Mouse (Mus musculus) midbrain, embryonic 15.5 days (tissue): ENCODE data around the gene Odf3. TPM values are rescaled to one million over a fixed set of nuclear protein-coding genes. Genes with fewer than 3 reads are reported as not detected.

Source experiments
- ATAC-seq: fragments of 200-750 bp; cut with Nextera tagmentation; replicated peaks from 2 replicates; pipeline ENCODE4 v1.8.0; 2017; ENCODE audit warnings: moderate TSS enrichment
- H3K27ac ChIP-seq: fragments of 300-500 bp; sonication (generic); 2 replicates; pipeline ENCODE4 v1.5.1; 2015; ENCODE audit warnings: mild to moderate bottlenecking, inconsistent platforms
- H3K27me3 ChIP-seq: fragments of 300-500 bp; sonication (generic); replicated peaks from 2 replicates; pipeline ENCODE4 v1.6.1; 2015; ENCODE audit warnings: inconsistent platforms
- H3K36me3 ChIP-seq: fragments of 300-500 bp; sonication (generic); replicated peaks from 2 replicates; pipeline ENCODE4 v1.6.1; 2015; ENCODE audit warnings: inconsistent platforms
- H3K4me1 ChIP-seq: fragments of 300-500 bp; sonication (generic); 2 replicates; pipeline ENCODE4 v1.6.1; 2015; ENCODE audit warnings: inconsistent platforms
- H3K4me2 ChIP-seq: fragments of 300-500 bp; sonication (generic); 2 replicates; pipeline ENCODE4 v1.6.1; 2015; ENCODE audit warnings: inconsistent platforms, mild to moderate bottlenecking, moderate library complexity
- H3K4me3 ChIP-seq: fragments of 300-500 bp; sonication (generic); 2 replicates; pipeline ENCODE4 v1.5.1; 2015; ENCODE audit warnings: mild to moderate bottlenecking, inconsistent platforms
- H3K9ac ChIP-seq: fragments of 300-500 bp; sonication (generic); 2 replicates; pipeline ENCODE4 v1.6.1; 2015; ENCODE audit warnings: mild to moderate bottlenecking, inconsistent platforms
- H3K9me3 ChIP-seq: fragments of 300-500 bp; sonication (generic); 2 replicates; pipeline ENCODE4 v1.6.1; 2016; ENCODE audit warnings: inconsistent platforms
- WGBS: fragments of 180-500 bp; shearing (Covaris S2); methylation state at CpG from one replicate; pipeline ENCODE4 v1.1.7; 2015; ENCODE audit warnings: mixed read lengths; 5-methylcytosine and 5-hydroxymethylcytosine counted together
- polyA plus RNA-seq: library from polyadenylated mRNA; unstranded; fragments of >200 nt; fragmentation: Nextera tagmentation; extraction: Ambion mirVana; gene quantifications from 2 replicates; pipeline ENCODE4 v1.2.1, GENCODE M21; 2015

Gene Odf3
- not detected in 2 replicates for polyA plus RNA-seq

GRCm38 (mm10) chr7:140847755-140848580 lies at the start of gene Odf3:
Odf3 (plus strand) TSS chr7:140847805.
- H3K27ac ChIP-seq, result no peak within 1 kb of the TSS
- H3K9ac ChIP-seq, result no peak within 1 kb of the TSS
- H3K4me1 ChIP-seq, result no peaks in the 10 kb centered on the region
- peaks cover 3% of the 10 kb centered on the region; the same call in 1 of the 2 replicates for H3K36me3 ChIP-seq
- 66% methylated on average over 11 of the region's 11 CpGs for WGBS
- no peak for ATAC-seq
- H3K9me3 ChIP-seq, result no peaks in the 10 kb centered on the region
- H3K4me3 ChIP-seq, result no peak within 1 kb of the TSS
- H3K27me3 ChIP-seq, result peaks cover 11% of the 10 kb centered on the region; the same call in 1 of the 2 replicates
- H3K4me2 ChIP-seq, result no peak within 1 kb of the TSS

- Histone ChIP-seq H3K9me3 (no peaks in the 10 kb centered on the region), H3K4me2 (no peak overlapping the region), H3K27ac (no peak overlapping the region), H3K36me3 (no peaks in the 10 kb centered on the region), H3K9ac (no peak overlapping the region), H3K4me3 (no peak overlapping the region), H3K4me1 (no peaks in the 10 kb centered on the region), H3K27me3 (no peaks in the 10 kb centered on the region)
- 74% methylated on average over 2 of the region's 2 CpGs for WGBS
- ATAC-seq, result no peak
Measured at GRCm38 (mm10) chr7:140798212-140798611, 49.4 kb upstream of the Odf3 start.

DNA sequence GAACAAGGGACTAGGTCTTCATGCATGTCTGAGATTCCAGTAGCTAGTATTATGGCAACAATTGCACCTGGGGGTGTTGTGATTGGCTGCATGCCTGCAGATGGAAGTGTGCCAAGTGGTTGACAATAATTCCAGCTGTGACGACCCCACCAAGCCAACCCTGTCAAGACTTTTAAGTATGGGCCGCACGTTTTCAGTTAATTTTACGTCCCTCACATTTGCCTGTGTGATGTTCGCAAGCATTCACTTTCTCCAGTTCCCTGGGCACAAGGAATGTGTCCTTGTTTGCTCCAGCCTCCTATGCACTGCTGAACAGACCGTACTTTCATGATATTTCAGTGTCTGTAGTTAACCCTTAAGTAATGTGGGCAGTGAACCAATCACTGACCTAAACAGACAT lies 45.0 kb upstream of the Odf3 start:
- Histone ChIP-seq H3K4me2 (no peak overlapping the region), H3K27me3 (no peaks in the 10 kb centered on the region), H3K9ac (no peak overlapping the region), H3K9me3 (no peaks in the 10 kb centered on the region), H3K4me3 (no peak overlapping the region), H3K36me3 (peaks cover 8% of the 10 kb centered on the region; the same call in 1 of the 2 replicates), H3K4me1 (no peaks in the 10 kb centered on the region), H3K27ac (no peak overlapping the region)
- WGBS, result 75% methylated on average over 6 of the region's 6 CpGs
- no peak for ATAC-seq

GRCm38 (mm10) chr7:140805704-140806103 lies 41.9 kb upstream of the Odf3 start:
- H3K9me3 ChIP-seq, result no peaks in the 10 kb centered on the region
- no peak overlapping the region for H3K9ac ChIP-seq
- no peak overlapping the region for H3K4me2 ChIP-seq
- 20% methylated on average over 1 of the region's 1 CpGs for WGBS
- peaks cover 15% of the 10 kb centered on the region for H3K36me3 ChIP-seq
- H3K4me1 ChIP-seq, result no peaks in the 10 kb centered on the region
- ATAC-seq, result peak; percentile 38; the same call in 1 of the 2 replicates
- H3K27me3 ChIP-seq, result no peaks in the 10 kb centered on the region
- no peak overlapping the region for H3K4me3 ChIP-seq
- H3K27ac ChIP-seq, result no peak overlapping the region

DNA sequence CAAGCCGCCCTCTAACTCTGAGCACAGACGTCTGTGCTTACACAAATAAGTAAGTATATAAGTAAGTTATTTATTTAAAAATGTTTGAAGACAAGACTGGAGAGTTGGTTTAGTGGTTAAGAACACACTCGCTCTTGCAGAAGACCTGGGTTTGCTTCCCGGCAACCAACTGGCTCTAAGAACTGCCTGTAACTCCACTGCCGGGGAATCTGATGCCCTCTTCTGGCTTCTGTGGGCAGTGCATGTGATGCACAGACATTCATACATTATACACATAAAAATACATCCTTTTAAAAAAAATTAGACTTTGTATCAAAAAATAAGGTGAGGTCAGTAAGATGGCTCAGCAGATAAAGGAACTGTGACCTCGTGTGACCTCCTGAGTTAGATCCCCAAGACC lies 37.1 kb upstream of the Odf3 start:
- Histone ChIP-seq H3K4me2 (no peak overlapping the region), H3K4me3 (no peak overlapping the region), H3K27ac (no peak overlapping the region), H3K4me1 (no peaks in the 10 kb centered on the region), H3K9me3 (no peaks in the 10 kb centered on the region), H3K27me3 (no peaks in the 10 kb centered on the region), H3K9ac (no peak overlapping the region), H3K36me3 (peaks cover 38% of the 10 kb centered on the region)
- 94% methylated on average over 6 of the region's 6 CpGs for WGBS
- ATAC-seq, result no peak

GRCm38 (mm10) chr7:140811714-140812113 lies 35.9 kb upstream of the Odf3 start:
- ATAC-seq, result no peak
- H3K9ac ChIP-seq, result no peak overlapping the region
- H3K36me3 ChIP-seq, result peaks cover 37% of the 10 kb centered on the region
- no peaks in the 10 kb centered on the region for H3K9me3 ChIP-seq
- no peak overlapping the region for H3K4me3 ChIP-seq
- H3K4me2 ChIP-seq, result no peak overlapping the region
- no peak overlapping the region for H3K27ac ChIP-seq
- no peaks in the 10 kb centered on the region for H3K27me3 ChIP-seq
- H3K4me1 ChIP-seq, result no peaks in the 10 kb centered on the region; the same call in 1 of the 2 replicates
- WGBS, result 75% methylated on average over 13 of the region's 13 CpGs

DNA sequence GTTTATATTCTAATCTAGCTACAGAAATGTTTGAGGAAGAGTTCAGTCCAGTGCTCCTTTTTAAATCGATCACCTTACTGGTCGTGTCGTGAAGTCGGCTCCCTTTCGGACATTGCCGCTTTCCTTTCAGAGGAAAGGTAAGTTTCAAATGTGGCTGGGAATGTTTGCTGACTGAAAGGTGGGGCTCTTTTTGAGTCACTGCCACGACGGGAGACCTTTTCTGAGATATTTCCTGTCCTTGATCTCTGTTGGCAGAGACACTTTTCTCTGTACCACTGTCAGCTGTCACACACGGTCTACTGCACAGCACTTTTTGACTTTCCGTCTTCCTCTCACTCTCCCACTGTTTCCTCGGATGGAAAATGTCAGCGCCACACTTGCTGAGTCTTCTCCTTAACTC lies 34.8 kb upstream of the Odf3 start:
- no peak overlapping the region for H3K9ac ChIP-seq
- WGBS, result 92% methylated on average over 12 of the region's 12 CpGs
- peaks cover 11% of the 10 kb centered on the region for H3K4me1 ChIP-seq
- ATAC-seq, result no peak
- no peaks in the 10 kb centered on the region for H3K27me3 ChIP-seq
- peaks cover 28% of the 10 kb centered on the region for H3K36me3 ChIP-seq
- H3K4me2 ChIP-seq, result no peak overlapping the region
- no peaks in the 10 kb centered on the region for H3K9me3 ChIP-seq
- H3K27ac ChIP-seq, result no peak overlapping the region
- H3K4me3 ChIP-seq, result no peak overlapping the region

GRCm38 (mm10) chr7:140820173-140820572 lies 27.4 kb upstream of the Odf3 start:
- WGBS, result 65% methylated on average over 4 of the region's 4 CpGs
- ATAC-seq, result no peak

DNA sequence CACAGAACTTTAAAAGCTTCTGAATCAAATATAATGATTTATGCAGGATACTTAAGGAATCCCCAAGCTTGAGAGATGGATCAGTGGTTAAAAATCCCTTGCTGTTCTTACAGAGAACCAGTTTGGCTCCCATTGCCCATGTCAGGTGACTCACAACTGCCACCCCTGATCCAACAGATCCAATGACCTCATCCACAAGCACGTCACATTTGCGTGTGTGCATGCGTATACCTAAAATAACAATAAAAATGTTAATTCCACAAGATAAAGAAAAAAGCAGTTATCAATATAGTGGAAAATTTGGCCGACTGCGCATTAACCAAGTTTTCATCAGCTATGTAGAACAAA lies 26.3 kb upstream of the Odf3 start:
- Histone ChIP-seq H3K36me3 (peaks cover 3% of the 10 kb centered on the region; the same call in 1 of the 2 replicates), H3K27ac (peak overlapping the region; percentile 94), H3K9me3 (no peaks in the 10 kb centered on the region), H3K27me3 (no peaks in the 10 kb centered on the region), H3K4me2 (peak overlapping the region; percentile 59), H3K4me3 (peak overlapping the region; percentile 77), H3K9ac (peak overlapping the region; percentile 72), H3K4me1 (peaks cover 22% of the 10 kb centered on the region)
- WGBS, result 36% methylated on average over 5 of the region's 5 CpGs
- ATAC-seq, result peak; percentile 73

More at GRCm38 (mm10) chr7:140820173-140820572, 27.4 kb upstream of the Odf3 start:
- Histone ChIP-seq H3K27me3 (no peaks in the 10 kb centered on the region), H3K9ac (no peak overlapping the region), H3K36me3 (peaks cover 3% of the 10 kb centered on the region; the same call in 1 of the 2 replicates), H3K4me3 (0 out of 2 replicates have a peak overlapping the region, but pooled peaks have one; percentile 11), H3K9me3 (no peaks in the 10 kb centered on the region), H3K27ac (no peak overlapping the region), H3K4me1 (peaks cover 22% of the 10 kb centered on the region), H3K4me2 (peak overlapping the region; percentile 37)

DNA sequence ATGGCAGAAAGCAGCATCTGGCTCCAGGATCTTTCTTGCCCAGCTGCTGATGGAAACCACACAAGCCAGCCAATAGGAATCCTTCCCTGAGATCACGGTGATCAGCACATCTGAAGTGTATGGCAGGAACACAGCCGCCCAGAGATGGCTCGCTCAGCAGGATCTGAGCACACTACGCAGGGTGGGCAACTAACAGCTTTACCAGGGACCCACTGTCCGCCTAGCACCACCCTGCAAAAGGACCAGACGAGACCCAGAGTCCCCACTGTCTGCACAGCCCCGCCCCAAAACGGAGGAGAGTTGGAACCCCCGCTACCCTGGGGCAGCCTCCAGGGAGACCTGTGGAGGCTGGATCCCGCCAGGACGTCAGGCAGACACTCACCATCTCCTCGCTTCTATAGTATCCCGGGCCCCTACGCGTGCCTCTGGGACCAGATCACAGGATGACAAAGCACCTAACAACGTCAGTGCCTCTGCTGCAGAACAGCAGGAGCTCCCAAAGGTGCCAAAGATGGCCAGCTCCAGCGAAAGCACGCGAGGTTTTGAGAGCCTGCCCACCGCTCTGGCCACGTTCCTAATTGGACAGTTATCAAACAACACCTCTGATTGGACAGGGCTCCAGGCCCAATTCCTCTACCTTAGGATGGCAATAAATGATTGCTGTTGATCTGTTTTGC lies 25.8 kb upstream of the Odf3 start, which contains the start of gene Zfp941:
Gene Zfp941, minus strand, starts transcription at position 526 of the 677 bp plus-strand sequence.
- H3K36me3 ChIP-seq, result peaks cover 3% of the 10 kb centered on the region; the same call in 1 of the 2 replicates
- peak within 1 kb of the TSS; percentile 94 for H3K27ac ChIP-seq
- peak; percentile 94 for ATAC-seq
- H3K4me1 ChIP-seq, result peaks cover 22% of the 10 kb centered on the region
- 2% methylated on average over 21 of the region's 21 CpGs for WGBS
- peak within 1 kb of the TSS; percentile 59 for H3K4me2 ChIP-seq
- H3K27me3 ChIP-seq, result no peaks in the 10 kb centered on the region
- H3K4me3 ChIP-seq, result peak within 1 kb of the TSS; percentile 77
- no peaks in the 10 kb centered on the region for H3K9me3 ChIP-seq
- H3K9ac ChIP-seq, result peak within 1 kb of the TSS; percentile 72

DNA sequence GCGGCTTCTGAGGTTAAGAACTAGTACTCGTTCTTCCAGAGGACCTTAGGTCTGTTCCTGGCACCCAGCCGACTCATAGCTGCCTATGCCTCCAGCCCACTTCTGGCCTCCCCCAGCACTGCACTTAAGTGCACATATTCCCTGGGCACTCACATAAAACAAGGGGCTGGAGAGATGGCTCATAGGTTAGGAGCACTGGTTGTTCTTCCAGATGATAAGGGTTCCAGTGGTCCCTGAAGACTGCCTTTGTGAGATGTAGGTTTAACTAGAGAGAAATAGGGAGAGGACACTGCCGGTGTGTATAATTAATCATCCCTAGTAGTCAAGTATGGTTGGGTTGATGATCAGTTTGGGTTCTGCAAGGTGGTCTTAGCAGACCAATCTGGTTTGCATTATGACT lies 24.9 kb upstream of the Odf3 start:
- ATAC-seq, result no peak
- no peak overlapping the region for H3K4me3 ChIP-seq
- H3K36me3 ChIP-seq, result peaks cover 3% of the 10 kb centered on the region; the same call in 1 of the 2 replicates
- H3K27ac ChIP-seq, result no peak overlapping the region
- peaks cover 13% of the 10 kb centered on the region for H3K4me1 ChIP-seq
- no peaks in the 10 kb centered on the region for H3K27me3 ChIP-seq
- no peak overlapping the region for H3K4me2 ChIP-seq
- no peaks in the 10 kb centered on the region for H3K9me3 ChIP-seq
- 91% methylated on average over 4 of the region's 4 CpGs for WGBS
- H3K9ac ChIP-seq, result no peak overlapping the region

- no peak for ATAC-seq
- H3K4me2 ChIP-seq, result 0 out of 2 replicates have a peak overlapping the region, but pooled peaks have one; percentile 8
- no peaks in the 10 kb centered on the region for H3K36me3 ChIP-seq
- no peaks in the 10 kb centered on the region for H3K27me3 ChIP-seq
- 0 out of 2 replicates have a peak overlapping the region, but pooled peaks have one; percentile 20 for H3K9ac ChIP-seq
- H3K27ac ChIP-seq, result 0 out of 2 replicates have a peak overlapping the region, but pooled peaks have one; percentile 15
- no peak overlapping the region for H3K4me3 ChIP-seq
- no peaks in the 10 kb centered on the region for H3K9me3 ChIP-seq
- WGBS, result 35% methylated on average over 8 of the region's 8 CpGs
- no peaks in the 10 kb centered on the region for H3K4me1 ChIP-seq
Measured at GRCm38 (mm10) chr7:140828171-140828881, 19.3 kb upstream of the Odf3 start.
